Comparison of ENCODE assay signal across 21 mouse cellular contexts in the genomic region with DNA sequence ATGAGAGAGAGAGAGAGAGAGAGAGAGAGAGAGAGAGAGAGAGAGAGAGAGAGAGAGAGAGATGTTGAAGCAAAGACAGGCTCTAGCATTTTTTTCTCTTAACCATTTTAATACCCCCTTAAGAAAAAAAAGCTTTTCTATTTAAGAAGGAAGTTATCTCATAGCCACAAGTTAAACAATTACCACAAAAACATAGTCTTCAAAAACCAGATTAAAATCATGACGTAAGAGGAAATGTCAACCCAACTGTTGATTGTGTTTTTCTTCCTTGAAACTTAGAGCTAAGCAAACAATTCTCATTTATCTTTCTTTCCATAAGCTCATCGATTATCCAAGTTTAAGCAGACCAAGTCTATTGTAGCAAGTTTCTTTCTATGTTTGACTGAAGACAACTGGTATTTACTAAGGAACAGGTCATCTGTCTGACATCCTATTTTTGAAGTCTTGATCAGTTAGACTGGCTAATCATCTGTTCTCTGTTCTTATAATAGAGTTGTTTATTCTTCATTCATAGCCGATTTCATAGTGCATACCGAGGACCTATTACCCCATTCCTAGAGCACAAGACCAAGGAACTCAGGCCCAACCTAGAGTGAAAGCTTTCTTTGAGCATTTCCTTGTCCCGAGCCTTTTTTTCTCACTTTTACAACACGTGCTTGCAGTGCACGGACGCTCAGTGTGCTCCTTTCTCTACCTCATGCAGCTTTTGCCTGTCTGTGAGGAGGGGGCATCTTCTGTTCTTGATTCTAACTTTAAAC. TPM values are rescaled to one million over a fixed set of nuclear protein-coding genes. Genes with fewer than 3 reads are reported as not detected.
DNase-seq lines count a peak whose midpoint lies in the region; ATAC-seq and TF ChIP-seq lines count a peak whose summit lies in the region.
"Had no signal": no experiment of that assay in that cellular context is flagged by ENCODE, and none has a peak within 500 bp of the region (broad histone marks: within the 10 kb centered on the region; RNA-seq: fewer than 3 reads in every experiment).

No protein-coding gene starts in this region.

- no peak overlapping the region for H3K4me2 ChIP-seq in midbrain, embryonic 13.5 days (replicated peaks)
- H3K4me2 ChIP-seq in intestine, embryonic 15.5 days (replicated peaks) = no peak overlapping the region
- H3K4me2 ChIP-seq: forebrain, embryonic 13.5 days; heart, embryonic 12.5 days; liver, embryonic 15.5 days; midbrain, embryonic 12.5 days had no signal

- H3K4me1 ChIP-seq in midbrain, embryonic 10.5 days = no peaks in the 10 kb centered on the region
- no peaks in the 10 kb centered on the region for H3K4me1 ChIP-seq in midbrain, embryonic 13.5 days (replicated peaks)
- no peaks in the 10 kb centered on the region for H3K4me1 ChIP-seq in kidney, adult 2 months (ENCODE audit: control insufficient read depth, insufficient read depth, low read length)
- H3K4me1 ChIP-seq in intestine, embryonic 15.5 days (replicated peaks) = no peaks in the 10 kb centered on the region
- H3K4me1 ChIP-seq: forebrain, embryonic 13.5 days; heart, embryonic 12.5 days; liver, embryonic 15.5 days; midbrain, embryonic 12.5 days had no signal

- no peak overlapping the region for H3K4me3 ChIP-seq in midbrain, embryonic 10.5 days
- no peak overlapping the region for H3K4me3 ChIP-seq in midbrain, embryonic 13.5 days (replicated peaks)
- H3K4me3 ChIP-seq in kidney, adult 2 months (ENCODE audit: insufficient read depth, low read depth, low read length) = no peak overlapping the region
- H3K4me3 ChIP-seq in intestine, embryonic 15.5 days (replicated peaks) = no peak overlapping the region
- H3K4me3 ChIP-seq: forebrain, embryonic 13.5 days; gastrocnemius, adult 2 months; heart, embryonic 12.5 days; liver, embryonic 15.5 days; midbrain, embryonic 12.5 days had no signal

- 85% methylated on average over 8 of the region's 8 CpGs for WGBS in midbrain, embryonic 10.5 days
- 72% methylated on average over 8 of the region's 8 CpGs for WGBS in midbrain, embryonic 13.5 days
- 76% methylated on average over 8 of the region's 8 CpGs for WGBS in kidney, adult 2 months
- WGBS in intestine, embryonic 15.5 days = 57% methylated on average over 8 of the region's 8 CpGs

- H3K27me3 ChIP-seq in midbrain, embryonic 10.5 days (ENCODE audit: low read depth, poor library complexity, severe bottlenecking) = no peaks in the 10 kb centered on the region
- H3K27me3 ChIP-seq in midbrain, embryonic 13.5 days = no peaks in the 10 kb centered on the region
- H3K27me3 ChIP-seq in kidney, adult 2 months (replicated peaks; ENCODE audit: control insufficient read depth, insufficient read depth, low read length) = no peaks in the 10 kb centered on the region
- no peaks in the 10 kb centered on the region for H3K27me3 ChIP-seq in intestine, embryonic 15.5 days (replicated peaks)
- H3K27me3 ChIP-seq: forebrain, embryonic 13.5 days; heart, embryonic 12.5 days; liver, embryonic 15.5 days; midbrain, embryonic 12.5 days had no signal

- DNase-seq in midbrain, embryonic 10.5 days (ENCODE audit: low spot score) = peak; percentile 2
- DNase-seq in kidney, adult 2 months = no peak
- DNase-seq in spleen, postnatal 10 days (ENCODE audit: low spot score in 2 of 2) = no peak
- DNase-seq: adrenal gland, postnatal 25 days; cerebellum, adult 8-10 months; cerebellum, postnatal 36 days; gastrocnemius, adult 2 months; heart, postnatal 10 days; kidney, adult 9 months; kidney, postnatal 25 days; left cerebral cortex, postnatal 4 days; liver; lung, postnatal 10 days had no signal

- no peak overlapping the region for H3K27ac ChIP-seq in midbrain, embryonic 10.5 days (replicated peaks)
- no peak overlapping the region for H3K27ac ChIP-seq in midbrain, embryonic 13.5 days
- no peak overlapping the region for H3K27ac ChIP-seq in kidney, adult 2 months (ENCODE audit: insufficient read depth, low read depth, low read length)
- no peak overlapping the region for H3K27ac ChIP-seq in intestine, embryonic 15.5 days
- H3K27ac ChIP-seq: forebrain, embryonic 13.5 days; gastrocnemius, adult 2 months; liver, embryonic 15.5 days; midbrain, embryonic 12.5 days had no signal

- TF ChIP-seq POLR2A in kidney, adult 2 months (IDR thresholded peaks at IDR 0.05; ENCODE audit: low read depth, low read length) = no peak

- TF ChIP-seq CTCF in kidney, adult 2 months (conservative IDR thresholded peaks at IDR 0.05; ENCODE audit: insufficient read depth, insufficient read length, low read depth, low read length) = no peak

- no peaks in the 10 kb centered on the region for H3K9me3 ChIP-seq in midbrain, embryonic 10.5 days (replicated peaks)
- no peaks in the 10 kb centered on the region for H3K9me3 ChIP-seq in midbrain, embryonic 13.5 days
- H3K9me3 ChIP-seq in intestine, embryonic 15.5 days = no peaks in the 10 kb centered on the region
- H3K9me3 ChIP-seq: forebrain, embryonic 13.5 days; heart, embryonic 12.5 days; liver, embryonic 15.5 days; midbrain, embryonic 12.5 days had no signal

- H3K9ac ChIP-seq in midbrain, embryonic 13.5 days (replicated peaks) = no peak overlapping the region
- H3K9ac ChIP-seq in intestine, embryonic 15.5 days = no peak overlapping the region
- H3K9ac ChIP-seq: forebrain, embryonic 13.5 days; heart, embryonic 12.5 days; liver, embryonic 15.5 days; midbrain, embryonic 12.5 days had no signal

- H3K36me3 ChIP-seq in midbrain, embryonic 10.5 days = no peaks in the 10 kb centered on the region
- no peaks in the 10 kb centered on the region for H3K36me3 ChIP-seq in midbrain, embryonic 13.5 days
- H3K36me3 ChIP-seq in kidney, adult 2 months (ENCODE audit: control insufficient read depth, insufficient read depth, low read length) = no peaks in the 10 kb centered on the region
- no peaks in the 10 kb centered on the region for H3K36me3 ChIP-seq in intestine, embryonic 15.5 days
- H3K36me3 ChIP-seq: heart, embryonic 12.5 days; liver, embryonic 15.5 days; midbrain, embryonic 12.5 days had no signal

- no peak for ATAC-seq in midbrain, embryonic 13.5 days
- ATAC-seq in activated CD4-positive, CD25-positive, alpha-beta regulatory T cell, adult 4 months = peak; percentile 75
- ATAC-seq in megakaryocyte progenitor cell, adult 5-6 weeks (replicated peaks; ENCODE audit: poor library complexity) = 0 out of 2 replicates have a peak, but pooled peaks have one; percentile 31
- ATAC-seq in intestine, embryonic 15.5 days = no peak
- ATAC-seq: forebrain, embryonic 13.5 days had no signal

RNA-seq across cellular contexts. Expression of gene Sgms1, which starts 20.3 kb away (rescaled TPM):
- polyA plus RNA-seq in midbrain, embryonic 10.5 days (2016; fragmentation: Nextera tagmentation; extraction: Ambion mirVana) = 13.1 and 14.6 TPM in 2 replicates
- 11.1 and 12.7 TPM in 2 replicates for polyA plus RNA-seq in midbrain, embryonic 13.5 days (2015; fragmentation: Nextera tagmentation; extraction: Ambion mirVana)
- polyA plus RNA-seq in activated CD4-positive, CD25-positive, alpha-beta regulatory T cell, adult 4 months (2017; shearing (Covaris generic)) = 10 to 100 TPM; 37.6 to 52.4 TPM
- total RNA-seq in megakaryocyte progenitor cell, adult 5-6 weeks (2015) = 15.9 and 24.8 TPM in 2 replicates
- 16.4 and 21.5 TPM in 2 replicates for total RNA-seq in megakaryocyte progenitor cell, adult 5-6 weeks (2017)
- 40.7 and 47.7 TPM in 2 replicates for polyA plus RNA-seq in kidney, adult 2 months (2012; rRNA removed)
- 35.3 and 37.1 TPM in 2 replicates for polyA plus RNA-seq in intestine, embryonic 15.5 days (2015; fragmentation: Nextera tagmentation; extraction: Ambion mirVana)

RNA-seq across cellular contexts. Expression of gene Rpl9-ps6, which starts 56.6 kb away (rescaled TPM):
- 61.1 and 64.9 TPM in 2 replicates for polyA plus RNA-seq in midbrain, embryonic 10.5 days (2016; fragmentation: Nextera tagmentation; extraction: Ambion mirVana)
- polyA plus RNA-seq in midbrain, embryonic 13.5 days (2015; fragmentation: Nextera tagmentation; extraction: Ambion mirVana) = 70.7 and 97.8 TPM in 2 replicates
- polyA plus RNA-seq in activated CD4-positive, CD25-positive, alpha-beta regulatory T cell, adult 4 months (2017; shearing (Covaris generic)) = 100 to 1,000 TPM; 229 to 490 TPM
- total RNA-seq in megakaryocyte progenitor cell, adult 5-6 weeks (2015) = 253 and 285 TPM in 2 replicates
- 104 and 124 TPM in 2 replicates for total RNA-seq in megakaryocyte progenitor cell, adult 5-6 weeks (2017)
- 8.3 and 9.4 TPM in 2 replicates for polyA plus RNA-seq in kidney, adult 2 months (2012; rRNA removed)
- polyA plus RNA-seq in intestine, embryonic 15.5 days (2015; fragmentation: Nextera tagmentation; extraction: Ambion mirVana) = 144 and 146 TPM in 2 replicates

Comparison
In these comparisons a context has a peak if more than half of its experiments do, and no peak if none do; other contexts are left out.
1. ATAC-seq: peak in activated CD4-positive, CD25-positive, alpha-beta regulatory T cell, adult 4 months (single experiment) and megakaryocyte progenitor cell, adult 5-6 weeks (single experiment); none in midbrain, embryonic 13.5 days (single experiment) and intestine, embryonic 15.5 days (single experiment).